Mouse (Mus musculus): Measurements from ENCODE around the gene Hypk. TPM values are rescaled to one million over a fixed set of nuclear protein-coding genes. Genes with fewer than 3 reads are reported as not detected.

The Hypk gene
- 40.1 TPM for polyA plus RNA-seq (2014; fragmentation: Illumina TruSeq; extraction: RNeasy Lipid Tissue Mini Kit (QIAGEN cat#74804); ENCODE audit: low read depth, low replicate concordance)

GRCm38 (mm10) chr2:121452990-121453389, at the start of gene Hypk:
Gene Hypk (plus strand): TSS chr2:121453290.

GRCm38 (mm10) chr2:121413387-121414042, 39.6 kb upstream of the Hypk start, which contains the start of the genes Pdia3 and Catsper2:
Gene Pdia3 (plus strand): TSS chr2:121413775.
Gene Catsper2 (minus strand): TSS chr2:121413792.

GRCm38 (mm10) chr2:121444178-121444577, 8.9 kb upstream of the Hypk start, which contains the start of gene Ell3:
Gene Ell3 (minus strand): TSS chr2:121444278.

GRCm38 (mm10) chr2:121448739-121449535, 4.2 kb upstream of the Hypk start, which contains the start of gene Serf2:
Gene Serf2 (plus strand): TSS chr2:121449195.

GRCm38 (mm10) chr2:121456692-121457642, 3.9 kb downstream of the Hypk start, which contains the start of gene Serinc4:
Gene Serinc4 (minus strand): TSS chr2:121456781.

GRCm38 (mm10) chr2:121473301-121474179, 20.4 kb downstream of the Hypk start, which contains the start of gene Mfap1b:
Gene Mfap1b (minus strand): TSS chr2:121474067.

GRCm38 (mm10) chr2:121505942-121506882, 53.1 kb downstream of the Hypk start, which contains the start of the genes Mfap1a and Wdr76:
Gene Mfap1a (minus strand): TSS chr2:121506665.
Gene Wdr76 (plus strand): TSS chr2:121506723.

Other genes starting within 250 kb of the Hypk start
- gene Trp53bp1, start 181.9 kb upstream of the Hypk start, polyA plus RNA-seq (2014; fragmentation: Illumina TruSeq; extraction: RNeasy Lipid Tissue Mini Kit (QIAGEN cat#74804); ENCODE audit: low read depth, low replicate concordance), result 38.4 TPM
- gene Map1a, start 163.7 kb upstream of the Hypk start, polyA plus RNA-seq (2014; fragmentation: Illumina TruSeq; extraction: RNeasy Lipid Tissue Mini Kit (QIAGEN cat#74804); ENCODE audit: low read depth, low replicate concordance), result 0.92 TPM
- 11.1 TPM for gene Ppip5k1, start 97.9 kb upstream of the Hypk start, polyA plus RNA-seq (2014; fragmentation: Illumina TruSeq; extraction: RNeasy Lipid Tissue Mini Kit (QIAGEN cat#74804); ENCODE audit: low read depth, low replicate concordance)
- gene Ckmt1, start 95.6 kb upstream of the Hypk start, polyA plus RNA-seq (2014; fragmentation: Illumina TruSeq; extraction: RNeasy Lipid Tissue Mini Kit (QIAGEN cat#74804); ENCODE audit: low read depth, low replicate concordance), result not detected
- gene Strc, start 66.1 kb upstream of the Hypk start, polyA plus RNA-seq (2014; fragmentation: Illumina TruSeq; extraction: RNeasy Lipid Tissue Mini Kit (QIAGEN cat#74804); ENCODE audit: low read depth, low replicate concordance), result not detected
- 841 TPM for gene Pdia3, start 39.5 kb upstream of the Hypk start, polyA plus RNA-seq (2014; fragmentation: Illumina TruSeq; extraction: RNeasy Lipid Tissue Mini Kit (QIAGEN cat#74804); ENCODE audit: low read depth, low replicate concordance)
- 346 TPM for gene Catsper2, start 39.5 kb upstream of the Hypk start, polyA plus RNA-seq (2014; fragmentation: Illumina TruSeq; extraction: RNeasy Lipid Tissue Mini Kit (QIAGEN cat#74804); ENCODE audit: low read depth, low replicate concordance)
- gene Ell3, start 9.0 kb upstream of the Hypk start, polyA plus RNA-seq (2014; fragmentation: Illumina TruSeq; extraction: RNeasy Lipid Tissue Mini Kit (QIAGEN cat#74804); ENCODE audit: low read depth, low replicate concordance), result 3.8 TPM
- gene Serf2, start 4.1 kb upstream of the Hypk start, polyA plus RNA-seq (2014; fragmentation: Illumina TruSeq; extraction: RNeasy Lipid Tissue Mini Kit (QIAGEN cat#74804); ENCODE audit: low read depth, low replicate concordance), result 71.2 TPM
- gene Serinc4, start 3.5 kb downstream of the Hypk start, polyA plus RNA-seq (2014; fragmentation: Illumina TruSeq; extraction: RNeasy Lipid Tissue Mini Kit (QIAGEN cat#74804); ENCODE audit: low read depth, low replicate concordance), result 2.7 TPM
- gene Mfap1b, start 20.8 kb downstream of the Hypk start, polyA plus RNA-seq (2014; fragmentation: Illumina TruSeq; extraction: RNeasy Lipid Tissue Mini Kit (QIAGEN cat#74804); ENCODE audit: low read depth, low replicate concordance), result 34.3 TPM
- 36.1 TPM for gene Mfap1a, start 53.4 kb downstream of the Hypk start, polyA plus RNA-seq (2014; fragmentation: Illumina TruSeq; extraction: RNeasy Lipid Tissue Mini Kit (QIAGEN cat#74804); ENCODE audit: low read depth, low replicate concordance)
- 3.6 TPM for gene Wdr76, start 53.4 kb downstream of the Hypk start, polyA plus RNA-seq (2014; fragmentation: Illumina TruSeq; extraction: RNeasy Lipid Tissue Mini Kit (QIAGEN cat#74804); ENCODE audit: low read depth, low replicate concordance)

Data from testis, adult 10 weeks (tissue).